In genomic region chr16:34095548-34096141, GRCm38 (mm10) we compare ENCODE assay signal across 8 mouse cellular contexts.
A peak's percentile ranks its signal among the peaks of the same experiment; 100 is the strongest.
DNase-seq lines count a peak whose midpoint lies in the region; ATAC-seq and TF ChIP-seq lines count a peak whose summit lies in the region.

No protein-coding gene starts in this region.

- under 1% methylated on average over 34 of the region's 34 CpGs for WGBS in hindbrain, embryonic 15.5 days
- WGBS in liver, embryonic 11.5 days, result under 1% methylated on average over 34 of the region's 34 CpGs
- 5% methylated on average over 34 of the region's 34 CpGs for WGBS in midbrain, postnatal 0 days

- H3K4me2 ChIP-seq in hindbrain, embryonic 15.5 days, result peak overlapping the region; percentile 61
- H3K4me2 ChIP-seq in liver, embryonic 11.5 days, result peak overlapping the region; percentile 90
- H3K4me2 ChIP-seq in midbrain, postnatal 0 days (ENCODE audit: low read depth, low read length, poor library complexity, severe bottlenecking), result peak overlapping the region; percentile 49

- no peaks in the 10 kb centered on the region for H3K36me3 ChIP-seq in G1E (replicated peaks)
- no peaks in the 10 kb centered on the region for H3K36me3 ChIP-seq in hindbrain, embryonic 15.5 days
- no peaks in the 10 kb centered on the region for H3K36me3 ChIP-seq in liver, embryonic 11.5 days (ENCODE audit: control insufficient read depth, insufficient read depth, low read length)
- H3K36me3 ChIP-seq in midbrain, postnatal 0 days (ENCODE audit: insufficient read depth, low read length), result no peaks in the 10 kb centered on the region; the same call in 1 of the 2 replicates

- peaks cover 76% of the 10 kb centered on the region for H3K27me3 ChIP-seq in G1E (ENCODE audit: insufficient read depth, low read length)
- H3K27me3 ChIP-seq in hindbrain, embryonic 15.5 days, result peaks cover 8% of the 10 kb centered on the region; the same call in 1 of the 2 replicates
- H3K27me3 ChIP-seq in liver, embryonic 11.5 days (replicated peaks; ENCODE audit: control insufficient read depth, insufficient read depth, low read length), result no peaks in the 10 kb centered on the region; the same call in 1 of the 2 replicates
- no peaks in the 10 kb centered on the region for H3K27me3 ChIP-seq in midbrain, postnatal 0 days (ENCODE audit: insufficient read depth, low read length)

- H3K9ac ChIP-seq in hindbrain, embryonic 15.5 days, result peak overlapping the region; percentile 28
- peak overlapping the region; percentile 75 for H3K9ac ChIP-seq in liver, embryonic 11.5 days (ENCODE audit: low read depth, low read length)
- H3K9ac ChIP-seq in midbrain, postnatal 0 days (replicated peaks; ENCODE audit: low read length, poor library complexity, severe bottlenecking), result no peak overlapping the region

- TF ChIP-seq CTCF in G1E (IDR thresholded peaks at IDR 0.05; ENCODE audit: low read depth, low read length), result no peak
- no peak for TF ChIP-seq CTCF in midbrain, postnatal 0 days (IDR thresholded peaks at IDR 0.05)

- DNase-seq in G1E (ENCODE audit: low spot score) (no peak), adipocyte (ENCODE audit: low spot score) (no peak)
- peak; percentile 76 for DNase-seq in gastrocnemius, postnatal 10 days
- DNase-seq in liver, embryonic 11.5 days (ENCODE audit: low spot score), result peak; percentile 85
- no peak for DNase-seq in midbrain, postnatal 0 days (ENCODE audit: low spot score)
- peak; percentile 56 to 77 for DNase-seq in spleen, postnatal 4 days (ENCODE audit: low spot score in 2 of 2)

- no peak overlapping the region for H3K27ac ChIP-seq in brown adipose tissue, adult 24 weeks (replicated peaks; ENCODE audit: low read depth, low read length)
- peak overlapping the region; percentile 72 for H3K27ac ChIP-seq in hindbrain, embryonic 15.5 days (replicated peaks)
- peak overlapping the region; percentile 16 for H3K27ac ChIP-seq in liver, embryonic 11.5 days (ENCODE audit: low read depth, low read length)
- H3K27ac ChIP-seq in midbrain, postnatal 0 days (ENCODE audit: low read depth, low read length), result no peak overlapping the region

- H3K4me1 ChIP-seq in G1E (ENCODE audit: insufficient read depth, low read depth, low read length), result peaks cover 14% of the 10 kb centered on the region
- peaks cover 4% of the 10 kb centered on the region for H3K4me1 ChIP-seq in brown adipose tissue, adult 24 weeks (ENCODE audit: control insufficient read depth, insufficient read depth, insufficient read length, low read length)
- peaks cover 30% of the 10 kb centered on the region for H3K4me1 ChIP-seq in hindbrain, embryonic 15.5 days (replicated peaks)
- peaks cover 14% of the 10 kb centered on the region; the same call in 1 of the 2 replicates for H3K4me1 ChIP-seq in liver, embryonic 11.5 days (replicated peaks; ENCODE audit: control insufficient read depth, insufficient read depth, low read length)
- peaks cover 6% of the 10 kb centered on the region; the same call in 1 of the 2 replicates for H3K4me1 ChIP-seq in midbrain, postnatal 0 days (ENCODE audit: insufficient read depth, low read length)

- H3K4me3 ChIP-seq in G1E (ENCODE audit: low read depth, low read length), result peak overlapping the region; percentile 55; the same call in 1 of the 2 replicates
- H3K4me3 ChIP-seq in brown adipose tissue, adult 24 weeks (ENCODE audit: insufficient read depth, low read depth, low read length), result peak overlapping the region; percentile 52
- H3K4me3 ChIP-seq in hindbrain, embryonic 15.5 days, result peak overlapping the region; percentile 36
- H3K4me3 ChIP-seq in liver, embryonic 11.5 days (ENCODE audit: low read depth, low read length), result peak overlapping the region; percentile 70
- H3K4me3 ChIP-seq in midbrain, postnatal 0 days (ENCODE audit: low read depth, low read length), result peak overlapping the region; percentile 25

- ATAC-seq in G1E (ENCODE audit: extremely low read depth, insufficient number of reproducible peaks, low FRiP score, poor library complexity, severe bottlenecking), result no peak
- no peak for ATAC-seq in hindbrain, embryonic 15.5 days (ENCODE audit: low FRiP score, low read depth)
- ATAC-seq in liver, embryonic 11.5 days (replicated peaks; ENCODE audit: low FRiP score), result peak; percentile 88
- no peak for ATAC-seq in midbrain, postnatal 0 days (ENCODE audit: low FRiP score)

- no peaks in the 10 kb centered on the region for H3K9me3 ChIP-seq in G1E (replicated peaks)
- no peaks in the 10 kb centered on the region for H3K9me3 ChIP-seq in hindbrain, embryonic 15.5 days
- H3K9me3 ChIP-seq in liver, embryonic 11.5 days (ENCODE audit: control insufficient read depth, low read length), result no peaks in the 10 kb centered on the region
- no peaks in the 10 kb centered on the region for H3K9me3 ChIP-seq in midbrain, postnatal 0 days (ENCODE audit: low read length)

Comparison
In these comparisons a context has a peak if more than half of its experiments do, and no peak if none do; other contexts are left out.
1. DNase-seq: peak in gastrocnemius, postnatal 10 days (single experiment), liver, embryonic 11.5 days (single experiment) and spleen, postnatal 4 days (2 of 2); none in G1E (single experiment), midbrain, postnatal 0 days (single experiment) and adipocyte (single experiment).
2. H3K27ac ChIP-seq: peak in hindbrain, embryonic 15.5 days (single experiment) and liver, embryonic 11.5 days (single experiment); none in brown adipose tissue, adult 24 weeks (single experiment) and midbrain, postnatal 0 days (single experiment).
3. Peak in every context shown above with its lines, with median percentiles within 50 percentile points of each other: H3K4me3 ChIP-seq and H3K4me2 ChIP-seq.